Mouse (Mus musculus): Measurements from ENCODE around the gene Chl1. TPM values are rescaled to one million over a fixed set of nuclear protein-coding genes. Genes with fewer than 3 reads are reported as not detected.

Chl1 gene
- polyA plus RNA-seq, 1 experiment from 2014 or later, result 46.5 TPM

DNA sequence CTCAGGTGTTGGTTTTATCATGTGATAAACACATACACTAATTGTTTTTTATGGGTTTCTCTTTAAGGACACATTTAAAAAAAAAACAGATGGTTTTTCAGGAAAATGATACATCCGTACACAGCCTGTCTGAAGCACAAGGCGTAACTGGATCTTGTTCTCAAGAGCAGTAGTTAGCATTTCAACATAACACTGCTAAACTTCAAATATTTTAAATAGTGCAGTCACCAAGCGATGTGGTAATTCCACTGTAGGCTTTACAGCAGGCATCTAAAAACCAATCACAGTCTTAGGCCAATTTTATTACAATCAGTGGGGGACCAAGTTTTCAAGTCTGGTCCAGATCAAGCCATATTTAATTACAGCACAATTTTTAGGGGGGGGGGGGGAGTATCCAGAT, 103.3 kb downstream of the Chl1 start:
- Histone ChIP-seq H3K9me3 (replicated peaks) (no peaks in the 10 kb centered on the region), H3K4me1 (0 out of 2 replicates have a peak, but pooled peaks cover 2% of the 10 kb centered on the region), H3K4me2 (replicated peaks) (no peak overlapping the region), H3K9ac (no peak overlapping the region), H3K27me3 (no peaks in the 10 kb centered on the region), H3K36me3 (no peaks in the 10 kb centered on the region), H3K4me3 (no peak overlapping the region), H3K27ac (no peak overlapping the region)
- WGBS, result 79% methylated on average over 3 of the region's 3 CpGs
- ATAC-seq (ENCODE audit: low FRiP score), result no peak

DNA sequence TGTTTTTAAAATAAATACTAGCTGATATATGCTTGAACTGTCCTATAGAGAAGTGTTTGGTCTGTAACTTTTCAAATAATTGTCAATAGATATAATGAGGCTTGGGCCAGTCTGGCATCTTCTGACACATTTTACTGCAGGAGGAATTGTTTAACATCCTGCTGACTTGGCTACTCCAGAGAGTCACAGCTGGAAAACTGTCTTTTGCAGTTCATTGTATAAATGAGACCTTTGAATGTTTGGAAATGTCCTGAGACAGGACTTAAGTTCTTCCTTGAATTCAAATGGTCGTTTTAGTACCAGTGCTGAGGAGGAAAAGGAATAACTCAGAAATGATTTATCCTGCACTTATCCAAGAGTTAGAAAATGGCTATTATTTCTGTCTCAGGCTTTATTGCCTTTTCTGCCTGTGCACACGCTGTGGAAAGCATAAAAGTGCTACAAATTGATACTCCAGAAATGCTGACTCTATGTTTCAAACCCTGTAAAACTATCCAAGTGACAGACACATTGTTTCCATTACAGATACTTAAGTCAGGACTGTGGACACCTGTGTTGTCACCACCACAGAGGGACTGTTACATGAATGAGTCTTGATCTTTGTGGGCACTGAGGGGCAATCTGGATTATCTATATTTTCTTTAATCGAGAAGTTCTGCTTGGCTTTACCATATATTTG, 105.7 kb downstream of the Chl1 start:
- Histone ChIP-seq H3K4me2 (replicated peaks) (no peak overlapping the region), H3K9ac (no peak overlapping the region), H3K4me1 (0 out of 2 replicates have a peak, but pooled peaks cover 2% of the 10 kb centered on the region), H3K27ac (no peak overlapping the region), H3K36me3 (no peaks in the 10 kb centered on the region), H3K27me3 (no peaks in the 10 kb centered on the region), H3K4me3 (no peak overlapping the region), H3K9me3 (replicated peaks) (no peaks in the 10 kb centered on the region)
- no peak for ATAC-seq (ENCODE audit: low FRiP score)
- 45% methylated on average over 3 of the region's 3 CpGs for WGBS

DNA sequence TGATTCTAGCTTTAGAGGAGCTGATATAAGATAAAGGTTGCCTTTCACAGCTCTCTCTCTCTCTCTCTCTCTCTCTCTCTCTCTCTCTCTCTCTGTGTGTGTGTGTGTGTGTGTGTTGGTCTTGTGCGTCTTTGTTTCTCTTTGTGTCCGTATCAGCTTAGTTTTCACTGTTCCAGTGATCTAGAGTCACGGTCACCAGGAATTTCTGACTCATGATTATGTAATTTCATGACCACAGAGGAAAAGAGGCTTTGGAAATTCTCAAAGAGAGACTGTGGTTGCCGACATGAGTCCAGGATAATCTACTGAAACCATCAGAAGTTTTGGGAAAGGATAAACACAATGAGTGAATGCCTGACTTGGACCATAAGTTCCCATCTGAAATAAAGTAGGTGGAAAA, 110.5 kb downstream of the Chl1 start:
- ATAC-seq (ENCODE audit: low FRiP score), result no peak
- H3K4me2 ChIP-seq (replicated peaks), result no peak overlapping the region
- no peaks in the 10 kb centered on the region for H3K9me3 ChIP-seq (replicated peaks)
- WGBS, result 67% methylated on average over 4 of the region's 4 CpGs
- H3K27me3 ChIP-seq, result no peaks in the 10 kb centered on the region
- H3K36me3 ChIP-seq, result no peaks in the 10 kb centered on the region
- H3K27ac ChIP-seq, result no peak overlapping the region
- no peak overlapping the region for H3K4me3 ChIP-seq
- no peak overlapping the region for H3K9ac ChIP-seq
- H3K4me1 ChIP-seq, result peaks cover 3% of the 10 kb centered on the region; the same call in 1 of the 2 replicates

DNA sequence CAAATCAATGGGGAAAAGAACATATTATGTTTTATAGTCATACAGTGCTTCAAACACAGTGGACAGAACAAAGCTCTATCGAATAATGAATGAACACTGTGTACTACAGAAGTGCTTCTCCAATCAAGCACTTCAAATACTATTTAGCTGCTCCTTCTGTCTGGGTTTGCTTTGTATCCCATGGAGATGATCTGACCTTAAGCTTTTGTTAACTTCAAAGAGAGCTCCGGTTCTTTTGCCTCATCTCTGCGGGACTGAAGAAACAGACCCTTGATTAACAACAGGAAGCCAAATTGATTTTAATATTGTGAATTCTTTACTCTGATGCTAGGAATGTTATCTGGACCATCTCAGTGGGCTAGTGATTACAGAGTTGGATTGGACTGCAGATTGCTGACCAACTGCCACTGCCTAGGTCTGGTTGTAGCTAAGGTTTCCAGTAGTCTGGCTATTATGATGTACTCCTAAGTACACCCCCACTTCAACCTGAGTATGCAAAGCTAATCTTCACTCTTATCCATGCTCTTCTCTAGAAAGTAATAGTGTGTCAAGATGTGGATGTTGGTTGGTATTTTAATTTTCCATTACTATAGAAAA, 111.8 kb downstream of the Chl1 start:
- peak; percentile 57; the same call in 1 of the 2 replicates for ATAC-seq (ENCODE audit: low FRiP score)

DNA sequence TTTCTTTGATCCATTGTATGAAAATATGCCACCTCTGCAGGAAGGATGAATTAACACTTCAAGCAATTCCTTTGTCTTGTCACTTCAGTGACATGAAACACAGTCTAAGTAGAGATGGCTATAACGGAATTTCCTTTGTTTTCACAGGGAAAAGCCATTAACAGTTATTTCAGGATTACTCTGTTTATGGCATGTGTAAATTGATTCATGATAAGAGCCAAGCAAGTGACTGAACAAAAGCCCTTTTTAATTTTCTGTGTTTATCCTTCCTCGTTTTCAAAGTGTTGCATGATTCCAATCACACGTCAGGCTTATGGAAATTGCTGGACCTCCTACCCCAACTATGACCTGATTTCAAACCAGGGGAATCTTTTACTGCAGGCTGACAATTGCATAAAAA, 122.5 kb downstream of the Chl1 start:
- 0 out of 2 replicates have a peak overlapping the region, but pooled peaks have one; percentile 35 for H3K27ac ChIP-seq

More for the DNA sequence above, 111.8 kb downstream of the Chl1 start:
- no peak overlapping the region for H3K4me3 ChIP-seq
- H3K9me3 ChIP-seq (replicated peaks), result no peaks in the 10 kb centered on the region
- no peak overlapping the region for H3K4me2 ChIP-seq (replicated peaks)
- no peak overlapping the region for H3K27ac ChIP-seq
- peaks cover 3% of the 10 kb centered on the region; the same call in 1 of the 2 replicates for H3K4me1 ChIP-seq
- H3K9ac ChIP-seq, result no peak overlapping the region
- H3K27me3 ChIP-seq, result no peaks in the 10 kb centered on the region
- H3K36me3 ChIP-seq, result no peaks in the 10 kb centered on the region
- WGBS, result 12% methylated on average over 3 of the region's 3 CpGs

DNA sequence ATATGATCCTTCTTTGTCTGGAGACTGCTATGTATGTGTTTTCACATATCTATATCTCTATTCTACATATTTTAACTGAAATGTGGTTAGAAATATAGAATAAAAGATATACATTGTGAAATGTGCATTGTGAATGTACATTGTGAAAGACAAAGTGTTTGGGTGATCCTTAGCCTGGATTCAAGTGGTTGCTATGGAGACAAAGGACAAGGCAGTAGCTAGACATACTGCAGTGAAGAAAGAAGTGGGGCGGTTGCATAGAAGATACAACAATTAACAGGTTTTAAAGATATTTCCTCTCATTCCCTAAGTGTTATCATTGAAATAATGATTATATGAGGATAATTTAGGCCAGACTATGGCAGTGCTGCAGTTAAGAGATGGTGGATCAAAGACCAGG, 146.4 kb downstream of the Chl1 start:
- H3K9ac ChIP-seq, result no peak overlapping the region
- no peak overlapping the region for H3K27ac ChIP-seq
- WGBS, result 43% methylated on average over 1 of the region's 1 CpGs
- ATAC-seq (ENCODE audit: low FRiP score), result no peak
- no peaks in the 10 kb centered on the region for H3K36me3 ChIP-seq
- no peak overlapping the region for H3K4me2 ChIP-seq (replicated peaks)
- H3K9me3 ChIP-seq (replicated peaks), result no peaks in the 10 kb centered on the region
- H3K27me3 ChIP-seq, result no peaks in the 10 kb centered on the region
- H3K4me3 ChIP-seq, result no peak overlapping the region
- no peaks in the 10 kb centered on the region for H3K4me1 ChIP-seq

More for the DNA sequence above, 122.5 kb downstream of the Chl1 start:
- Histone ChIP-seq H3K4me1 (no peaks in the 10 kb centered on the region), H3K4me2 (replicated peaks) (no peak overlapping the region), H3K9me3 (replicated peaks) (no peaks in the 10 kb centered on the region), H3K36me3 (no peaks in the 10 kb centered on the region), H3K9ac (no peak overlapping the region), H3K4me3 (no peak overlapping the region), H3K27me3 (no peaks in the 10 kb centered on the region)
- 19% methylated on average over 3 of the region's 3 CpGs for WGBS
- no peak for ATAC-seq (ENCODE audit: low FRiP score)

DNA sequence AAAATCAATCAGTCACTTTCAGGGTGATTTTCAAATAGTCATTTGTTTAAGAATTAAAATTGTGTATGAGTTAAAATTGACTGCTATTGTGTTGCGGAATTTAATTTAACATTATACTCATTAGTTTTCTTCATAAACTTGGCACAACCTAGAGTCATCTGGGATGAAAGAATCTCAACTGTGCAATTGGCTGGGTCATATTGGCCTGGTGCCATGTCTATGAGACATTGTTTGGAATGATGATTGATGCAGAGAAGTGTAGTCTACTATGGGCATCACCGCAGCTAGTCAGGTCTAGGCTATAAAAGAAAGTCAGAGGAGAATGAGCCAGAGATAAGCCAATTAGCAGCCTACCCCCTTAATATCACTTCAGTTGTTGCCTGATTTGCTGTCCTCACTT, 148.8 kb downstream of the Chl1 start:
- Histone ChIP-seq H3K36me3 (no peaks in the 10 kb centered on the region), H3K27ac (no peak overlapping the region), H3K9ac (no peak overlapping the region), H3K4me1 (no peaks in the 10 kb centered on the region), H3K9me3 (replicated peaks) (no peaks in the 10 kb centered on the region), H3K27me3 (no peaks in the 10 kb centered on the region), H3K4me3 (no peak overlapping the region), H3K4me2 (replicated peaks) (no peak overlapping the region)
- 92% methylated on average over 2 of the region's 2 CpGs for WGBS
- no peak for ATAC-seq (ENCODE audit: low FRiP score)

DNA sequence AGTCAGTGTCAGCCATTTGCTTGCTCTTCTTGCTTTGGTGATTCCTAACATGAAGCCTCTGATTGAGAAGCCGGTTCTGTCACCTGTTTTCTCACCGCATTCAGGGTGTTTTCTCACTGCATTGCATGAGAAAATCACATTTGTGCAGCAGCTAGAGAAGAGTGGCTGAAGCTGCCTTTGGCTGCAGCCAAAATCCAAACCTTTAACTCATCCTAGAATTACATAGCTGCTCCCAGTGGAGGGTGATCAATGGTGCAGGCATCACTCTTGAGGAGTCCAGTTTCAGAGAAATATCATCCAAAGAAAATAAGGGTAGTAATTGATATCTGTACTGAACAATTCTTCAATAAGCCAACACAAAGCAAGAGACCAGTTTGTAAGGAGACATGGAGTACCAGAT, 154.8 kb downstream of the Chl1 start:
- 84% methylated on average over 2 of the region's 2 CpGs for WGBS
- no peak for ATAC-seq (ENCODE audit: low FRiP score)
- Histone ChIP-seq H3K4me3 (no peak overlapping the region), H3K4me2 (replicated peaks) (no peak overlapping the region), H3K27ac (no peak overlapping the region), H3K36me3 (no peaks in the 10 kb centered on the region), H3K9me3 (replicated peaks) (no peaks in the 10 kb centered on the region), H3K27me3 (no peaks in the 10 kb centered on the region), H3K9ac (no peak overlapping the region), H3K4me1 (no peaks in the 10 kb centered on the region)

DNA sequence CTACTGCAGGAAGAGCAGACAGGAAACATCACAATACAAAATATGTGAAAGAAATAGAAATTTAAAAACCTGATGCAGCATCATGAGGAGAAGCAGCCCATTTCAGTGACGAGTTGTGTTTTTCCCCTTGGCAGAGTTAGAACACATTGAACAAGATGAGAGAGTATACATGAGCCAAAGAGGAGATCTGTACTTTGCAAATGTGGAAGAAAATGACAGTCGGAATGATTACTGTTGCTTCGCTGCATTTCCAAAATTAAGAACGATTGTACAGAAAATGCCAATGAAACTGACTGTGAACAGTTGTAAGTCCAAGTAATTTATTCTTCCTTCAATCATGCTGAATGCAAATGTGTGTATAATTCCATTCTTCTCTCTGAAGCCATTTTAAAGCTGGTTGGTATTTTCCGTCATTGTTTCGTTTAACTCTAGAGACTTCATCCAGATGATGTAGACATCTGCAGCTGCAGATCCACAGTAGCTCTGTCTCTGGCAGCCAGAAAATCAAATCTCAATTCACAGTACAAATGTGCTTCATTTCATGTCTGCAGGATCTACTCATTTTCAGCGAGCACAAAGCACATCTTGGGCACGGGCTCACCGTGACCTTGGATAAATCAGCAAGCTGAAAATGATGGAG, 155.4 kb downstream of the Chl1 start:
- Histone ChIP-seq H3K4me3 (no peak overlapping the region), H3K36me3 (no peaks in the 10 kb centered on the region), H3K4me2 (replicated peaks) (no peak overlapping the region), H3K9me3 (replicated peaks) (no peaks in the 10 kb centered on the region), H3K27ac (no peak overlapping the region), H3K4me1 (no peaks in the 10 kb centered on the region), H3K27me3 (no peaks in the 10 kb centered on the region), H3K9ac (no peak overlapping the region)
- ATAC-seq (ENCODE audit: low FRiP score), result no peak
- WGBS, result 88% methylated on average over 9 of the region's 9 CpGs

DNA sequence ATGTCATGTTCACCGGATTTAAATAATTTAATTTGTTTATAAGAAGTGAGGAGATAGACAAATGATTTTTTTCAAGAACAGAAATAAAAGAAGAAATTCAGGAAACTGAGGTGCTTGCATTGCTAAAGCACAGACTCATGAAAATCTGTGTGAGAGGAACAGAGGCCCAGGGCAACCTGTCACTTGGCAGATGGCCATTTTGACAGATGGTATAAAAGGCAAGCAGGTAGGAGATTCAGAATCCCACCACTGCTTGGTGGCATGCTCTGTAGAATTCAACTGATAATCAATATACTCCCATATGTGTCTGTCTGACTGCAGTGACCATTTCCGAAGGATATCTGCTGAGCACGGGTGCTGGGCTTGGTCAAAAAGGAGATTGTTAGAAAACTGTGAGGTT, 162.7 kb downstream of the Chl1 start:
- no peak for ATAC-seq (ENCODE audit: low FRiP score)
- H3K27me3 ChIP-seq, result no peaks in the 10 kb centered on the region
- H3K9ac ChIP-seq, result no peak overlapping the region

DNA sequence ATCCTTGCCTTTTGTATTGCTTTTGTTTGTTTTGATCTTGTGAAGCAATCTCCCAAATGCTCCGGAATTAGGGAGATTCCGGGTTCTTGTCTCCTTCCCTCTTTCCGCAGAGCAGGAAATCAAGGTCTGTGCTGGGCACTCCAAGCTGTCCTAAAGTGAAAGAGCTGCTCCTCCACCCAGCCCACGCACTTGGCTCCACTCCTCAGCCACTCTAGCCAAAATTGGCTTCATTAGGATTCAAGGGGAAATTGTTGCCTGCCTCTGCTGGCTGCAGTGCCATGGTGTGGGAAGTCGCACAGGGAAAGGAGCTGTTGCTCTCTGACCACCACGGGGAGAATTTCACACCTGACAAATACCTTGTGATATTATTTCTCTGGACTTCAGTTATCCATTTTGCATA, 163.9 kb downstream of the Chl1 start:
- no peak overlapping the region for H3K4me3 ChIP-seq
- no peaks in the 10 kb centered on the region for H3K9me3 ChIP-seq (replicated peaks)
- no peak for ATAC-seq (ENCODE audit: low FRiP score)
- no peak overlapping the region for H3K4me2 ChIP-seq (replicated peaks)
- no peaks in the 10 kb centered on the region for H3K27me3 ChIP-seq
- no peak overlapping the region for H3K9ac ChIP-seq
- H3K36me3 ChIP-seq, result no peaks in the 10 kb centered on the region
- H3K27ac ChIP-seq, result no peak overlapping the region
- WGBS, result 78% methylated on average over 6 of the region's 6 CpGs
- H3K4me1 ChIP-seq, result peaks cover 4% of the 10 kb centered on the region; the same call in 1 of the 2 replicates

More for the DNA sequence above, 162.7 kb downstream of the Chl1 start:
- Histone ChIP-seq H3K4me2 (replicated peaks) (no peak overlapping the region), H3K9me3 (replicated peaks) (no peaks in the 10 kb centered on the region), H3K4me3 (no peak overlapping the region), H3K4me1 (peaks cover 4% of the 10 kb centered on the region; the same call in 1 of the 2 replicates), H3K36me3 (no peaks in the 10 kb centered on the region), H3K27ac (no peak overlapping the region)
- WGBS, result 91% methylated on average over 3 of the region's 3 CpGs

DNA sequence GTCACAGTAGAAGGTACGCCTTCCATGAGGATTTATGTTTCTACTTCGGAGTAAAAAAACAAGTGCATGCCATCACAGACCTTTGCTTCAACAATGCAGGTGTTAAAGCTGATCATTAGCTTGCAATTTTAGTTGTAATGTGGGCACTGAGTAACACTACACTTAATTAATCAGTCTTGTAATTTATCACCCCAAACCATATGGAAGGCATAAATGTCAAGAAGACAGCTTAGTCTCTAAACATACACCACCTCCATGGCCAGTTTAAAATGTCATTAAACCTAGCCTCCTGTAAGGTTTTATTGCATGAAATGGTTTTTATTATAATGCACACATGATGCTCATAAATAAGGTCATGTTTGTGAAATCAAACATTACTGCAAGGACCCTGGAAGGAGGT, 164.8 kb downstream of the Chl1 start:
- Histone ChIP-seq H3K27me3 (no peaks in the 10 kb centered on the region), H3K27ac (no peak overlapping the region), H3K9me3 (replicated peaks) (no peaks in the 10 kb centered on the region), H3K4me1 (peaks cover 4% of the 10 kb centered on the region; the same call in 1 of the 2 replicates), H3K9ac (no peak overlapping the region), H3K4me3 (no peak overlapping the region), H3K36me3 (no peaks in the 10 kb centered on the region), H3K4me2 (replicated peaks) (no peak overlapping the region)
- ATAC-seq (ENCODE audit: low FRiP score), result no peak
- WGBS, result 96% methylated on average over 2 of the region's 2 CpGs
